Mouse (Mus musculus): ENCODE results near the gene Rnps1. TPM values are rescaled to one million over a fixed set of nuclear protein-coding genes. Genes with fewer than 3 reads are reported as not detected.

Gene Rnps1
- total RNA-seq, 2 experiments from 2014 or later, result 130 to 135 TPM

GRCm38 (mm10) chr17:24470701-24471527, 56.5 kb downstream of the Rnps1 start:
- peak; percentile 50 for DNase-seq

- peak; percentile 63 for DNase-seq
These were observed 58.1 kb downstream of the Rnps1 start for GRCm38 (mm10) chr17:24472512-24472911.

- no peak for DNase-seq
These were observed 59.4 kb downstream of the Rnps1 start, which contains the start of gene Bricd5 for GRCm38 (mm10) chr17:24473612-24474275. Bricd5 (plus strand) TSS chr17:24473884.

GRCm38 (mm10) chr17:24474557-24474956, 60.2 kb downstream of the Rnps1 start:
- no peak for DNase-seq

Other genes with a start within 250 kb of the Rnps1 start
- gene Atp6v0c, start 244.9 kb upstream of the Rnps1 start, total RNA-seq (2021), result 100 to 1,000 TPM; 291 to 298 TPM
- gene Tbc1d24, start 209.0 kb upstream of the Rnps1 start, total RNA-seq (2021), result 10 to 100 TPM in 1 of 2 experiments, 1 to 10 TPM in 1; 9.6 to 10.9 TPM
- 1 to 10 TPM; 2.3 to 2.4 TPM for gene Ntn3, start 205.0 kb upstream of the Rnps1 start, total RNA-seq (2021)
- 1 to 10 TPM; 4.2 to 5.1 TPM for gene Tedc2, start 193.7 kb upstream of the Rnps1 start, total RNA-seq (2021)
- gene Ccnf, start 163.1 kb upstream of the Rnps1 start, total RNA-seq (2021), result 10 to 100 TPM; 18.1 to 20.1 TPM
- gene Abca17, start 63.5 kb upstream of the Rnps1 start, total RNA-seq (2021), result under 1 TPM in 1 of 2 experiments, not detected in 1; 0.05 TPM
- gene Abca3, start 62.6 kb upstream of the Rnps1 start, total RNA-seq (2021), result 10 to 100 TPM; 14.7 to 16.8 TPM
- 100 to 1,000 TPM; 323 to 342 TPM for gene Eci1, start 12.1 kb downstream of the Rnps1 start, total RNA-seq (2021)
- 1 to 10 TPM; 1.0 to 1.5 TPM for gene Dnase1l2, start 28.5 kb downstream of the Rnps1 start, total RNA-seq (2021)
- gene E4f1, start 55.7 kb downstream of the Rnps1 start, total RNA-seq (2021), result 10 to 100 TPM; 17.3 to 19.3 TPM
- 10 to 100 TPM; 46.5 to 49.3 TPM for gene Pgp, start 55.8 kb downstream of the Rnps1 start, total RNA-seq (2021)
- gene Bricd5, start 59.3 kb downstream of the Rnps1 start, total RNA-seq (2021), result under 1 TPM in 1 of 2 experiments, not detected in 1; 0.29 TPM
- gene Mlst8, start 64.5 kb downstream of the Rnps1 start, total RNA-seq (2021), result 10 to 100 TPM; 14.9 to 16.3 TPM
- gene Caskin1, start 74.0 kb downstream of the Rnps1 start, total RNA-seq (2021), result under 1 TPM; 0.34 to 0.91 TPM
- 100 to 1,000 TPM in 1 of 2 experiments, 10 to 100 TPM in 1; 97.6 to 106 TPM for gene Traf7, start 113.4 kb downstream of the Rnps1 start, total RNA-seq (2021)
- gene Rab26, start 119.6 kb downstream of the Rnps1 start, total RNA-seq (2021), result under 1 TPM; 0.27 to 0.38 TPM
- gene Pkd1, start 135.3 kb downstream of the Rnps1 start, total RNA-seq (2021), result 10 to 100 TPM; 50.1 to 52.6 TPM
- gene Tsc2, start 218.1 kb downstream of the Rnps1 start, total RNA-seq (2021), result 10 to 100 TPM; 82.9 to 87.9 TPM
- 1 to 10 TPM; 4.0 TPM for gene Nthl1, start 218.1 kb downstream of the Rnps1 start, total RNA-seq (2021)
- 10 to 100 TPM; 61.8 to 75.0 TPM for gene Slc9a3r2, start 235.8 kb downstream of the Rnps1 start, total RNA-seq (2021)
- gene Npw, start 243.9 kb downstream of the Rnps1 start, total RNA-seq (2021), result not detected

All from heart, postnatal 4 days (tissue).